ENCODE assay signal across 8 mouse cellular contexts in genomic region chr2:33216645-33217424, GRCm38 (mm10). TPM values are rescaled to one million over a fixed set of nuclear protein-coding genes. Genes with fewer than 3 reads are reported as not detected.
DNase-seq lines count a peak whose midpoint lies in the region; ATAC-seq lines count a peak whose summit lies in the region.

No protein-coding gene starts in this region.

- WGBS in lung, embryonic 16.5 days: 8% methylated on average over 18 of the region's 18 CpGs
- 14% methylated on average over 18 of the region's 18 CpGs for WGBS in neural tube, embryonic 12.5 days

- H3K36me3 ChIP-seq in lung, embryonic 16.5 days (ENCODE audit: control insufficient read depth, insufficient read depth, low read length): no peaks in the 10 kb centered on the region
- peaks cover 4% of the 10 kb centered on the region; the same call in 1 of the 2 replicates for H3K36me3 ChIP-seq in neural tube, embryonic 12.5 days

- peaks cover 35% of the 10 kb centered on the region for H3K4me1 ChIP-seq in lung, embryonic 16.5 days (replicated peaks; ENCODE audit: control insufficient read depth, insufficient read depth, low read length)
- peaks cover 38% of the 10 kb centered on the region for H3K4me1 ChIP-seq in neural tube, embryonic 12.5 days

- H3K4me3 ChIP-seq in lung, embryonic 16.5 days (ENCODE audit: low read length): peak overlapping the region; percentile 61
- peak overlapping the region; percentile 50 for H3K4me3 ChIP-seq in neural tube, embryonic 12.5 days

- peak; percentile 3; the same call in 1 of the 2 replicates for ATAC-seq in lung, embryonic 16.5 days (ENCODE audit: low read depth)
- peak; percentile 12 for ATAC-seq in neural tube, embryonic 12.5 days (ENCODE audit: low FRiP score, low read depth)

- peak overlapping the region; percentile 74 for H3K9ac ChIP-seq in lung, embryonic 16.5 days (ENCODE audit: low read length)
- peak overlapping the region; percentile 74 for H3K9ac ChIP-seq in neural tube, embryonic 12.5 days

- no peaks in the 10 kb centered on the region for H3K9me3 ChIP-seq in lung, embryonic 16.5 days (ENCODE audit: control insufficient read depth, low read length)
- H3K9me3 ChIP-seq in neural tube, embryonic 12.5 days: no peaks in the 10 kb centered on the region

- H3K4me2 ChIP-seq in lung, embryonic 16.5 days (ENCODE audit: low read depth, low read length): peak overlapping the region; percentile 89
- peak overlapping the region; percentile 74 for H3K4me2 ChIP-seq in neural tube, embryonic 12.5 days (replicated peaks)

- intact Hi-C loops in left cerebral cortex, postnatal 36 days (cut with DNase I): loop anchor here (5.0 kb wide), 1 partner anchor 130 kb away; no protein-coding TSS in a partner anchor

- H3K27ac ChIP-seq in lung, embryonic 16.5 days (ENCODE audit: low read length): peak overlapping the region; percentile 92
- peak overlapping the region; percentile 90 for H3K27ac ChIP-seq in neural tube, embryonic 12.5 days

- no peaks in the 10 kb centered on the region for H3K27me3 ChIP-seq in lung, embryonic 16.5 days (ENCODE audit: control insufficient read depth, insufficient read depth, low read depth, low read length)
- H3K27me3 ChIP-seq in neural tube, embryonic 12.5 days (replicated peaks): no peaks in the 10 kb centered on the region

- DNase-seq in lung, postnatal 4 days: no peak
- DNase-seq in heart, adult 9 months (ENCODE audit: low spot score in 2 of 2): peak; percentile 63 to 65
- peak; percentile 45 for DNase-seq in kidney, postnatal 10 days
- DNase-seq in left cerebral cortex, postnatal 36 days (ENCODE audit: low spot score in 2 of 2): no peak
- DNase-seq in yolk sac, embryonic 10.5 days (ENCODE audit: low spot score): no peak
- no peak for DNase-seq in ovary, postnatal 10 days (ENCODE audit: low spot score)

RNA-seq across cellular contexts. Expression of gene Angptl2, which starts 1.0 kb away (rescaled TPM):
- polyA plus RNA-seq in lung, embryonic 16.5 days (2015; fragmentation: Nextera tagmentation; extraction: Ambion mirVana): 35.8 TPM in 2 replicates
- 23.4 and 24.9 TPM in 2 replicates for polyA plus RNA-seq in neural tube, embryonic 12.5 days (2016; fragmentation: Nextera tagmentation; extraction: Ambion mirVana)
- total RNA-seq in left cerebral cortex, postnatal 36 days (2021): 1 to 10 TPM; 1.5 to 2.2 TPM

Comparison
In these comparisons a context has a peak if more than half of its experiments do, and no peak if none do; other contexts are left out.
1. DNase-seq: peak in heart, adult 9 months (2 of 2) and kidney, postnatal 10 days (single experiment); none in lung, postnatal 4 days (0 of 2), left cerebral cortex, postnatal 36 days (0 of 2), yolk sac, embryonic 10.5 days (single experiment) and ovary, postnatal 10 days (single experiment).